Mouse (Mus musculus): ENCODE results near the gene Cdk6. TPM values are rescaled to one million over a fixed set of nuclear protein-coding genes. Genes with fewer than 3 reads are reported as not detected.

The Cdk6 gene
- total and polyA plus RNA-seq, 3 experiments = 79.0 to 318 (median 197) TPM

GRCm38 (mm10) chr5:3512584-3512983 lies 171.3 kb downstream of the Cdk6 start (continued):
- TF ChIP-seq RAD21 (IDR thresholded peaks at IDR 0.05; ENCODE audit: low read depth, low read length) = peak; percentile 69
- peak; percentile 99 for TF ChIP-seq ETS1 (IDR thresholded peaks at IDR 0.05; ENCODE audit: low read depth, low read length)
- TF ChIP-seq MYB (IDR thresholded peaks at IDR 0.05; ENCODE audit: low read depth, low read length) = peak; percentile 93
- peak; percentile 53; the same call in 1 of the 2 replicates for TF ChIP-seq ZNF384 (IDR thresholded peaks at IDR 0.05; ENCODE audit: low read depth, low read length)
- no peak for TF ChIP-seq POLR2A (IDR thresholded peaks at IDR 0.05; ENCODE audit: control insufficient read depth in 1 of 2, insufficient read depth in 1 of 2, low read depth in 1 of 2, low read length in 2 of 2, poor library complexity in 1 of 2)
- peak; percentile 91; the same call in 1 of the 2 replicates for TF ChIP-seq MEF2A (IDR thresholded peaks at IDR 0.05; ENCODE audit: extremely low read depth, insufficient replicate concordance, low read depth, low read length, poor library complexity, severe bottlenecking)
- no peak; the same call in 1 of the 2 replicates for TF ChIP-seq ZKSCAN1 (IDR thresholded peaks at IDR 0.05; ENCODE audit: low read depth, low read length)
- TF ChIP-seq CTCF (IDR thresholded peaks at IDR 0.05 in 2 of 3, conservative IDR thresholded peaks at IDR 0.05 in 1 of 3; ENCODE audit: control insufficient read depth in 1 of 3, insufficient read depth in 1 of 3, low read depth in 2 of 3, low read length in 3 of 3, poor library complexity in 1 of 3, severe bottlenecking in 1 of 3) = peak; percentile 38 to 82 (median 41)
- TF ChIP-seq ELF1 (IDR thresholded peaks at IDR 0.05; ENCODE audit: low read depth, low read length) = peak; percentile 40; the same call in 1 of the 2 replicates
- TF ChIP-seq MAX (IDR thresholded peaks at IDR 0.05; ENCODE audit: low read length) = peak; percentile 85
- TF ChIP-seq NELFE (IDR thresholded peaks at IDR 0.05; ENCODE audit: low read depth, low read length) = peak; percentile 18; the same call in 1 of the 2 replicates
- peak; percentile 70; the same call in 1 of the 2 replicates for TF ChIP-seq GABPA (IDR thresholded peaks at IDR 0.05; ENCODE audit: low read depth, low read length)
- no peak for TF ChIP-seq NRF1 (IDR thresholded peaks at IDR 0.05; ENCODE audit: insufficient read depth, low read depth, low read length, poor library complexity, severe bottlenecking)
- TF ChIP-seq KAT2A (conservative IDR thresholded peaks at IDR 0.05; ENCODE audit: low read depth, low read length) = peak; percentile 47
- TF ChIP-seq POLR2AphosphoS5 (IDR thresholded peaks at IDR 0.05; ENCODE audit: borderline replicate concordance, low read depth, low read length) = no peak
- TF ChIP-seq SMC3 (IDR thresholded peaks at IDR 0.05; ENCODE audit: low read depth, low read length) = peak; percentile 58
- TF ChIP-seq RCOR1 (IDR thresholded peaks at IDR 0.05; ENCODE audit: low read depth, low read length) = peak; percentile 92

GRCm38 (mm10) chr5:3514901-3515311 lies 173.6 kb downstream of the Cdk6 start:
- Histone ChIP-seq H3K27me3 (ENCODE audit: control insufficient read depth in 1 of 2, insufficient read depth in 2 of 2, low read length in 2 of 2) (no peaks in the 10 kb centered on the region), H3K4me3 (ENCODE audit: control insufficient read depth in 1 of 2, insufficient read depth in 1 of 2, low read depth in 2 of 2, low read length in 2 of 2) (peak overlapping the region; percentile 25 to 56), H3K9me3 (replicated peaks; ENCODE audit: insufficient read depth, low read length) (no peaks in the 10 kb centered on the region), H3K27ac (ENCODE audit: control insufficient read depth, low read depth, low read length) (peak overlapping the region; percentile 91), H3K79me2 (ENCODE audit: control insufficient read depth, insufficient read depth, low read length, poor library complexity) (peaks cover 12% of the 10 kb centered on the region; the same call in 1 of the 2 replicates), H3K4me1 (ENCODE audit: control insufficient read depth in 1 of 2, insufficient read depth in 2 of 2, low read length in 2 of 2) (peaks cover 36 to 50% of the 10 kb centered on the region in 2 experiments), H3K9ac (ENCODE audit: control insufficient read depth, low read depth, low read length, poor library complexity, severe bottlenecking) (peak overlapping the region; percentile 55), H3K36me3 (ENCODE audit: control insufficient read depth in 1 of 2, insufficient read depth in 2 of 2, low read length in 2 of 2) (peaks cover 46 to 61% of the 10 kb centered on the region in 2 experiments)
- DNase-seq (ENCODE audit: low read depth, low spot score) = peak; percentile 83
- TF ChIP-seq ELF1 (IDR thresholded peaks at IDR 0.05; ENCODE audit: low read depth, low read length) (peak; percentile 64; the same call in 1 of the 2 replicates), POLR2AphosphoS2 (IDR thresholded peaks at IDR 0.05; ENCODE audit: low read length) (peak; percentile 30; the same call in 1 of the 2 replicates), POLR2AphosphoS5 (IDR thresholded peaks at IDR 0.05; ENCODE audit: borderline replicate concordance, low read depth, low read length) (no peak), CHD1 (IDR thresholded peaks at IDR 0.05; ENCODE audit: low read depth, low read length) (no peak; the same call in 1 of the 2 replicates), E2F4 (IDR thresholded peaks at IDR 0.05; ENCODE audit: borderline replicate concordance, low read depth, low read length) (peak; percentile 65; the same call in 1 of the 2 replicates), RCOR1 (IDR thresholded peaks at IDR 0.05; ENCODE audit: low read depth, low read length) (peak; percentile 75), KAT2A (conservative IDR thresholded peaks at IDR 0.05; ENCODE audit: low read depth, low read length) (peak; percentile 37; the same call in 1 of the 2 replicates), POLR2A (IDR thresholded peaks at IDR 0.05; ENCODE audit: control insufficient read depth in 1 of 2, insufficient read depth in 1 of 2, low read depth in 1 of 2, low read length in 2 of 2, poor library complexity in 1 of 2) (peak in 1 of 2 experiments; percentile 73; a peak in 3 of 4 replicates), ZKSCAN1 (IDR thresholded peaks at IDR 0.05; ENCODE audit: low read depth, low read length) (no peak; the same call in none of the 2 replicates), RAD21 (IDR thresholded peaks at IDR 0.05; ENCODE audit: low read depth, low read length) (no peak; the same call in 1 of the 2 replicates), TBP (IDR thresholded peaks at IDR 0.05; ENCODE audit: low read depth, low read length) (peak; percentile 76; the same call in 1 of the 2 replicates), ZMIZ1 (IDR thresholded peaks at IDR 0.05; ENCODE audit: low read depth, low read length) (peak; percentile 87), GABPA (IDR thresholded peaks at IDR 0.05; ENCODE audit: low read depth, low read length) (no peak), ZC3H11A (IDR thresholded peaks at IDR 0.05; ENCODE audit: low read depth, low read length) (peak; percentile 32; the same call in 1 of the 2 replicates), MXI1 (IDR thresholded peaks at IDR 0.05; ENCODE audit: low read depth, low read length) (peak; percentile 91), JUND (IDR thresholded peaks at IDR 0.05; ENCODE audit: low read depth, low read length) (peak; percentile 80), MYB (IDR thresholded peaks at IDR 0.05; ENCODE audit: low read depth, low read length) (peak; percentile 95), HCFC1 (IDR thresholded peaks at IDR 0.05; ENCODE audit: low read depth, low read length) (peak; percentile 50), USF2 (IDR thresholded peaks at IDR 0.05; ENCODE audit: borderline replicate concordance in 1 of 2, insufficient read depth in 1 of 2, low read depth in 1 of 2, low read length in 2 of 2) (peak in 1 of 2 experiments; percentile 61; a peak in 1 of 4 replicates), TCF12 (IDR thresholded peaks at IDR 0.05; ENCODE audit: low read depth, low read length) (peak; percentile 96), MAFK (IDR thresholded peaks at IDR 0.05; ENCODE audit: borderline replicate concordance, low read depth, low read length) (peak; percentile 19; the same call in 1 of the 2 replicates), CTCF (IDR thresholded peaks at IDR 0.05 in 2 of 3, conservative IDR thresholded peaks at IDR 0.05 in 1 of 3; ENCODE audit: control insufficient read depth in 1 of 3, insufficient read depth in 1 of 3, low read depth in 2 of 3, low read length in 3 of 3, poor library complexity in 1 of 3, severe bottlenecking in 1 of 3) (no peak), NRF1 (IDR thresholded peaks at IDR 0.05; ENCODE audit: insufficient read depth, low read depth, low read length, poor library complexity, severe bottlenecking) (no peak)
